Mouse (Mus musculus): ENCODE measurements around the gene Tesk1.

Tesk1 gene

DNA sequence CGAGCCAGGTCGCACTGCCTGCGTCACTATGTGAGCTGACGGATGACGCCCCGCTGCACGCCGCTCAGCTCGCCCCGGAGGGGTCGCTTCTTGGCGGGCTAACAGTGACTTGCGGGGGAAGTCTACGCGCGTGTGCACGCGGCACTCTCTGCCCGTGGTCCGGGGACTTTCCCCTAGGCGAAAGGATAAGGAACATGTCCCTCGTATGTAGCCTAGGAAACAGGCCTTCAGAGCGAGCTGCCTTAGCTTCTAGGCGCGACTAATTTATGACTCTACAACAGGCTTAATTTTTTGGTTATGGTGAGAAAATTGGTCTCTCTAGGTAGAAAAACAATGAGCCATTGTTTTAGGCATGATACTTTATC lies 51.1 kb downstream of the Tesk1 start, which contains the start of gene Ccdc107:
TSS of gene Ccdc107 (plus strand) at position 80 of the 365 bp plus-strand sequence.
- peak; percentile 53 for DNase-seq (ENCODE audit: low spot score)

DNA sequence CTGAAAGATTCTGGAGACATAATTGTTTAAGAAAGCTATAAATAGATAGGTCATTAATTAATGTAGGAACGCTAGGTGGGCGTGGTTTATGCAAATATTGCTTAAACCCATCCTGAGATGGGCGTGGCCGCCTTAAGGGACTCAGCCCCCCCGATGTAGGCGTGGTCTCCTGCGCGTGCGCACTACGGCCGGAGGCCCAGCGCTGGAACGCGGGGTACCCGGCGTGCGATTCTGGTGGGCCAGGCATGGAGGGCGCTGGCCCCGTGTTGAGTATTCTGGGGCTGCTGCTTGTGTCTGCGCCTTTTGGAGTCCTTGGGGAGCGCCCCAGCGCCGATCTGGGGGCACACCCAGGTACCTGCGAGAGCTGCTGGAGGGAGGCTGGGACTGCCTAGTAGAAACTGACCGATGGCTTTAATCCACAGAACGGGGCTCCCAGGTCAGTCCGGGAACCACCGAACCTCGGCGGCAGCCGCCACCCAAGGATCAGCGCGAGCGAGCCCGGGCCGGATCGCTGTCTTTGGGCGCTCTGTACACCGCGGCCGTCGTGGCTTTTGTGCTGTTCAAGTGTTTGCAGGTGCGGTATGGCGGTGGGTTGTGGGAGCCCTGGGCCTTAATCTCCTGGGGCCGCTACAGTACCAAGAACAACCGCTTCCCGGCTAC lies 51.6 kb downstream of the Tesk1 start:
- DNase-seq (ENCODE audit: low spot score), result peak; percentile 90

DNA sequence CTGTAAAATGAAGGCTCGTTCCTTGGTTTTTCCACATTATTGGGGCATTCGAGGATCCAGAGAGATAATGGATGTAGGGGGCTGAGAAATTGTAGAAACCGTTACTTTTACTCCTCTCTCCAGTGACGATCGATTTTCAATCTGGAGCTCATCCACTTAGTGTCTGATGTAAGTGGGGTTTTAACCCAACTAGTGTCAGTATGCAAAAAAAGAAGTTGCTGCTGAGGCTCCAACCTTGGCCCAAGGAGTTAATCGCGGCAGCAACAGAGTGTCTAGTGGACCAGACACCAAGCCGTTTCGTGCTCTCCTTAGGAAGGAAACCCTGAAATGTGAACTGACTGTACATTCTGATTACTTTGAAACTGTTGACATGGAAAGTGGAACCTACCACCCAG lies 52.1 kb downstream of the Tesk1 start:
- DNase-seq (ENCODE audit: low spot score), result no peak

DNA sequence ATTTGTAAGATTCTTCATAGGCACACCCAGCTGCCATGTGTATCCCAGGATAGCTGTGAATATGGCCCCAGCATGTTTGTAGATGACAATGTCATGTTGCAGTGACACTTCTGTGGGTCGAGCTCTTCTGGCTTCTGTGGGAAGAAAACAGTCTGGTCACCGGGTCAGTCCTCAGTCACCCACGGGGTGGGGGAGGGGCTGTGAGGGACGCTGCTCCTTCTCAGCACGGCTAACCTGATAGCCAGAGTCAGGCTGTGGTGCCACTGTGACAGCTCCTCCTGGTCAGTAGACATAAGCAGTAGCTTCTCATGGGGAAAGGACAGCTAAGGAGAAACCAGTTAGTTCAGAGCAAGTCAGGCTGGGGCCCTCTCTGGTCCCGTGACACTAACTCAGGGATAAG lies 54.8 kb downstream of the Tesk1 start:
- no peak for DNase-seq (ENCODE audit: low spot score)

DNA sequence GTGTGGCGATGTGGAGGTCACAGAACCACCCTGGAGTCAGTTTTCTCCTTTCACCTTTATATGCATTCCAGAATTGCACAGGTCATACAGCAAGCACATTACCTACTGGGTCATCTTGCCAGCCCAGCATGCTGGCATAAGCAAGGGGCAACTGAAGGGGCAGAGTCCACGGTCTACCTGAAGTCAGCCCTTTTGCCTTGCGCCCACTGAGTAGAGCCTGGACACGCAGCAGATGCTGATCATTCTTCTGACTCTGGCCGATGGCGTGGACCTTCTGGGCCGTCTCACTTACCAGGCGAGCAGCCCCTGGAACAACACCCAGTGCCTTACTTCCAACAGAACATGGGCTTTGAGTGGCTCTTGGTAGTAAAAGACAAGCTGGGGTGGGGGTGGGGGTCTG lies 55.7 kb downstream of the Tesk1 start:
- no peak for DNase-seq (ENCODE audit: low spot score)
